Mouse (Mus musculus): ENCODE measurements around the gene Fanca.

DNA sequence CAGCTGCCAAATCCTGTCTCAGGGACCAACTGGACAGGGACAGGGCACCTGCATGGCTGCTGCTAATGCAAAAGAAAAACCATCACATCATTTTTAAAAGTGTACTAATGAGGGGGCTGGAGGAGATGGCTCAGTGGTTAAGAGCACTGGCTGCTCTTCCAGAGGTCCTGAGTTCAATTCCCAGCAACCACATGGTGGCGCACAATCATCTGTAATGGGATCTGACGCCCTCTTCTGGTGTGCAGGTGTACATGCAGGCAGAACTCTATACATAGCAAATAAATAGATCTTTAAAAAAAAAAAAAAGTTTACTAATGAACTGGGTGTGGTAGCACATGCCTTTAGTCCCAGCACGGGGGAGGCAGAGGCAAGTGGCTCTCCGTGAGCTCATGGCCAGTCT, 9.6 kb downstream of the Fanca start:
- TF ChIP-seq CTCF (IDR thresholded peaks at IDR 0.05; ENCODE audit: low read depth) = no peak
- no peak for TF ChIP-seq EP300 (IDR thresholded peaks at IDR 0.05; ENCODE audit: low read depth)
